Mouse (Mus musculus) forebrain, embryonic 11.5 days (tissue): ENCODE data around the gene Ankrd63. TPM values are rescaled to one million over a fixed set of nuclear protein-coding genes. Genes with fewer than 3 reads are reported as not detected.
"Not testable (repeated sequence)": the region's sequence is repeated elsewhere in the genome, so short reads cannot be mapped to it uniquely, and the experiment has no call there.

Source experiments
- ATAC-seq: fragments of 200-750 bp; cut with Nextera tagmentation; replicated peaks from 2 replicates; pipeline ENCODE4 v1.8.0; 2017; ENCODE audit warnings: moderate TSS enrichment; ENCODE audit not compliant: low FRiP score
- DNase-seq: peaks from one replicate; pipeline ENCODE4 v3.0.0-alpha.2; 2017; ENCODE audit warnings: low spot score
- H3K27ac ChIP-seq: fragments of 300-500 bp; sonication (generic); 2 replicates; pipeline ENCODE4 v1.5.1; 2014; ENCODE audit warnings: low read depth, low read length
- H3K27me3 ChIP-seq: fragments of 300-500 bp; sonication (generic); 2 replicates; pipeline ENCODE4 v1.6.1; 2014; ENCODE audit warnings: mild to moderate bottlenecking, low read length, mixed read lengths; ENCODE audit not compliant: control insufficient read depth, insufficient read depth
- H3K36me3 ChIP-seq: fragments of 300-500 bp; sonication (generic); 2 replicates; pipeline ENCODE4 v1.6.1; 2014; ENCODE audit warnings: mild to moderate bottlenecking, low read length, moderate library complexity, mixed read lengths; ENCODE audit not compliant: control insufficient read depth, insufficient read depth
- H3K4me1 ChIP-seq: fragments of 300-500 bp; sonication (generic); replicated peaks from 2 replicates; pipeline ENCODE4 v1.6.1; 2014; ENCODE audit warnings: low read length, mixed read lengths; ENCODE audit not compliant: control insufficient read depth, insufficient read depth
- H3K4me2 ChIP-seq: fragments of 300-500 bp; sonication (generic); 2 replicates; pipeline ENCODE4 v1.6.1; 2014; ENCODE audit warnings: low read depth, mild to moderate bottlenecking, low read length, moderate library complexity, mixed read lengths; ENCODE audit not compliant: severe bottlenecking
- H3K4me3 ChIP-seq: fragments of 300-500 bp; sonication (generic); 2 replicates; pipeline ENCODE4 v1.5.1; 2014; ENCODE audit warnings: low read depth, low read length
- H3K9ac ChIP-seq: fragments of 300-500 bp; sonication (generic); 2 replicates; pipeline ENCODE4 v1.6.1; 2014; ENCODE audit warnings: low read length
- H3K9me3 ChIP-seq: fragments of 300-500 bp; sonication (generic); 2 replicates; pipeline ENCODE4 v1.6.1; 2016; ENCODE audit warnings: low read length, mixed read lengths; ENCODE audit not compliant: control insufficient read depth
- WGBS: fragments of 180-500 bp; shearing (Covaris S2); extraction: QIAGEN DNeasy Blood & Tissue Kit; methylation state at CpG from one replicate; pipeline ENCODE4 v1.1.7; 2014; 5-methylcytosine and 5-hydroxymethylcytosine counted together
- polyA plus RNA-seq: library from polyadenylated mRNA; unstranded; fragments of >200 nt; fragmentation: Nextera tagmentation; extraction: Ambion mirVana; gene quantifications from 2 replicates; pipeline ENCODE4 v1.2.1, GENCODE M21; 2014

The Ankrd63 gene
- polyA plus RNA-seq, 1 experiment from 2014 or later: not detected

DNA sequence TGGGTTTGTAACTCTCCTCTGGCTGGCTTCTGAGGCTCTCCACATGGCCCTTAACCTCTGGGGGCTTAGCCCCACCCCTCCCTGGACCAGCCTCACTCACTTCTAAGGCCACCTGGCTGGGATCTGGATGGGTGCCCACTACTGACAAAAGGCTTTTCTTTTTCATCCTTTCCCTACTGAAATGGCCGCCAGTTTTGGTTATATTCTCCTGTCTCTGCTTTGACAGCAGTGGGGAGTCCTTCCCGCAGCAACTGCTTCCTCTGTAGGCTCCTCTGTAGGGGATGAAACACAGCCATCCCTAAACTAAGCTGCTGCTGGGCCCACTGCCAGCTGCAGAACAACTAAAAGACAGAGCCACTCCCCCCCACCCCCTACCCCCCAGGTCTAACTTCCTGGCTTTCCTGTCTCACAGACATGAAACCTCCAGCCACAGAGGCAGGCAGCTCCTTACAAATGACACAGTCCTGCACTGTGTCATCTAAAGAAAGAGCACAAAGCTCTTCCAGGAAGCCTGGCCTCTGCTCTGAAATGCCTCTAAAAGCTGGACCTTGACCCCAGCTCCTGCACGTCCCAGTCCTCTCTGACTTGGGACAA, 47.0 kb downstream of the Ankrd63 start:
- H3K9ac ChIP-seq: no peak overlapping the region; the same call in 1 of the 2 replicates
- H3K4me3 ChIP-seq: no peak overlapping the region
- no peak overlapping the region for H3K4me2 ChIP-seq
- H3K9me3 ChIP-seq: no peaks in the 10 kb centered on the region
- H3K27ac ChIP-seq: 0 out of 2 replicates have a peak overlapping the region, but pooled peaks have one; percentile 21
- no peak for ATAC-seq
- H3K4me1 ChIP-seq: peaks cover 6% of the 10 kb centered on the region; the same call in 1 of the 2 replicates
- no peaks in the 10 kb centered on the region for H3K36me3 ChIP-seq
- peaks cover under 1% of the 10 kb centered on the region; the same call in 1 of the 2 replicates for H3K27me3 ChIP-seq
- peak; percentile 49 for DNase-seq
- 35% methylated on average over 3 of the region's 3 CpGs for WGBS

DNA sequence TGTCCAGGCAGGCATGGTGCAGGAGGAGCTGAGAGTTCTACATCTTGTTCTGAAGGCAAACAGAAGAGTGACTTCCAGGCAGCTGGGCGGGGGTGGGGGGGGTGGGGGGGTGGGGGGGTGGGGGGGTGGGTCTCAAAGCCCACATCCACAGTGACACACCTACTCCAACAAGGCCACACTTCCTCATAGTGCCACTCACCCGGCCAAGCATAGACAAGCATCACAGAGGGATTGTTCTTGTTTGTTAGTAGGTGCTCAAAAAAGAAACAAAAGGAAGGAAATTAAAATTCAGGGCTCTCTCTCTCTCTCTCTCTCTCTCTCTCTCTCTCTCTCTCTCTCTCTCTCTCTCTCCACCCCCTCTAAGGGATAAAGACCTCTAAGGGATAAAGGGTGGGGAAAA, 53.1 kb downstream of the Ankrd63 start:
- DNase-seq, H3K27me3 ChIP-seq, H3K9me3 ChIP-seq, ATAC-seq, H3K36me3 ChIP-seq, H3K4me3 ChIP-seq, H3K9ac ChIP-seq, H3K27ac ChIP-seq, H3K4me2 ChIP-seq, H3K4me1 ChIP-seq: not testable (repeated sequence)
- WGBS: 51% methylated on average over 2 of the region's 2 CpGs

Other genes with a start within 250 kb of the Ankrd63 start
- gene Srp14, start 224.3 kb downstream of the Ankrd63 start, polyA plus RNA-seq: 239 and 257 TPM in 2 replicates
- 2.4 and 6.0 TPM in 2 replicates for gene Bmf, start 154.3 kb downstream of the Ankrd63 start, polyA plus RNA-seq
- 146 and 148 TPM in 2 replicates for gene Bub1b, start 105.8 kb downstream of the Ankrd63 start, polyA plus RNA-seq
- 1.2 and 2.2 TPM in 2 replicates for gene Pak6, start 40.7 kb downstream of the Ankrd63 start, polyA plus RNA-seq
- 0.33 and 0.45 TPM in 2 replicates for gene Plcb2, start 24.5 kb upstream of the Ankrd63 start, polyA plus RNA-seq
- gene Inafm2, start 41.8 kb upstream of the Ankrd63 start, polyA plus RNA-seq: 28.6 and 30.4 TPM in 2 replicates
- 0.36 and 0.87 TPM in 2 replicates for gene Ccdc9b, start 58.7 kb upstream of the Ankrd63 start, polyA plus RNA-seq
- not detected in 2 replicates for gene Phgr1, start 68.8 kb upstream of the Ankrd63 start, polyA plus RNA-seq
- 5.4 and 5.9 TPM in 2 replicates for gene Disp2, start 75.8 kb upstream of the Ankrd63 start, polyA plus RNA-seq
- 196 and 202 TPM in 2 replicates for gene Knstrn, start 110.0 kb upstream of the Ankrd63 start, polyA plus RNA-seq
- 48.8 and 58.0 TPM in 2 replicates for gene Ivd, start 158.0 kb upstream of the Ankrd63 start, polyA plus RNA-seq
- gene Bahd1, start 196.4 kb upstream of the Ankrd63 start, polyA plus RNA-seq: 1.3 TPM in 2 replicates
- 15.7 and 20.4 TPM in 2 replicates for gene Chst14, start 222.5 kb upstream of the Ankrd63 start, polyA plus RNA-seq